Mouse (Mus musculus): Measurements from ENCODE around the gene Gal3st4. TPM values are rescaled to one million over a fixed set of nuclear protein-coding genes. Genes with fewer than 3 reads are reported as not detected.
A peak's percentile ranks its signal among the peaks of the same experiment; 100 is the strongest.

The Gal3st4 gene
- under 1 TPM in 2 of 4 experiments, not detected in 2; 0.17 to 0.38 TPM for total RNA-seq (2022)

DNA sequence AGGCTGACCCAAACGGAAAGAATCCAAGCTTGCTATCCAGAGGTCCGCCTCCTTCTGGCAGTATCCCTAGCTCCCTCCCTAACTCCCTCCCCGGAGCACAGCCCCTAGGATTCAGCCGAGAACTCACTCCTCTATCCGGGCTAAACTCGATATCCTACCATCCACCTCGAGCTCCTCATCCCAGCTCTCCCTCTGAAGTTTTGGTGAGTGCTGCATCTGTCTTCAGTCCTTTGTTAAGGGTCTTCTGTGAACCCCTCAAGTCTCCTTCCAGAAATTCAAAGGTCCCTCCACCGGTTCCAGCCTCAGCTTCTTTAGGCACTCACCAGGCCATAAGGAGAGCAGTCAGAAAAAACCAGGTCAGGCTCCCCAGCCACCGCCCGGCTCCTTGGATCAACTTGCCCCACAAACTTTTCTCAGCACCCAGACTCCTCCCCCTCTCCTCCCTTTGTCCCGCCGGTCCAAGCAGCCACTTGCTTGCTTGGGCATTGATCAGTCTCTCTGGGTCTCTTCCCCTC is at the start of gene Gal3st4:
Gal3st4 (minus strand) TSS at position 432 of the 515 bp plus-strand sequence.
- no peak for DNase-seq

DNA sequence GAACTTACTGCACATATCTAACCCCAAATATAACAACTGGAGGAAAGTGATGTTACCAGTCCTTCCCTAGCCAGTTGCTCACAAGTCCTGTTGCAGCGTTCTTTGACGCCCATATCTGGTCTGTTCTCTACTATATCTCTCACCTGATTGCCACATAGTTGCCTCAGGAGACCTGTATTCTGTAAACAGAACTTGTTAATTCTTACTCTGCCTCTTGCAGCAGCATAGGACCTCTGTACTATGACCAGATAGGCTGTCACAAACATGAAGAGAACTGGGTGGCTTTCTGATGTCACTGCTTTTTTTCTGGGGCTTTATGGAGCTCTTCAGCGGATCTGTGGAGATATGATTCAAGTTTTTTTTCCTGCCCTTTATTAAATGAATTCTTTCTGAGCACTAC is 40.2 kb upstream of the Gal3st4 start:
- no peak for DNase-seq

DNA sequence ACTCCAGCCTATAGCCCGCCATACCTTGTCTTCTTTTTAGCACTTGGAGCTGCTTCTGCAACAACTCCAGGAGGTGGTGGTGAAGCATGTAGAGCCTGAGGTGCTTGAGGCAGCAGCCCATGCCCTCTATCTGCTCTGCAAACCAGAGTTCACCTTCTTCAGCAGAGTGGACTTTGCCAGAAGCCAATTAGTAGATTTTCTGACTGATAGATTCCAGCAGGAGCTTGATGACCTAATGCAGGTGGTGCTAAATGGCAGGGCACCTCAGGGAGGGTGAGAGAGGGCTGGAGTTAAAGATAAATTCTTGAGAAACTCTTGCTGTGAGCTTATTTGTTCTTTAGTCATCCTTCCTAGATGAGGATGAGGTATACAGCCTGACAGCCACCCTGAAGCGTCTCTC is 27.0 kb upstream of the Gal3st4 start:
- DNase-seq, result no peak

DNA sequence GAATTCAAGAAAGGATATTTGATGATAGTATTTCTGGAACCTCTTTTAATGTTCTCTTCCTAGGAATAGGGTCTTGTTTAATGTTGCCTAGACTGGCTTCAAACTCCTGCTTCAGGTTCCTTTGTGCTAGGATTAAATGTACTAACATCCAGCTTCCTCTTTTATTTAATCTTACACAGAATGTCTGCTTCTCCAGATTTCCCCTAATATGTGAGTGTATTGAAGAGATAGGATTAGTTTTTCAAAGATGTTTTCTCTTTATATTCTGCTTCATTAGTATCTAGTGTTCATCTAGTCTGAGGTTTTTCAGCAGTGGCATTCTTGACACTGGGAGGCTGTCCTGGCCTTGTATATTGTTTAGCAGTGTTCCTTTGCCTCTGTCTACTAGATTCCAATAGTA is 21.5 kb upstream of the Gal3st4 start:
- DNase-seq, result no peak

DNA sequence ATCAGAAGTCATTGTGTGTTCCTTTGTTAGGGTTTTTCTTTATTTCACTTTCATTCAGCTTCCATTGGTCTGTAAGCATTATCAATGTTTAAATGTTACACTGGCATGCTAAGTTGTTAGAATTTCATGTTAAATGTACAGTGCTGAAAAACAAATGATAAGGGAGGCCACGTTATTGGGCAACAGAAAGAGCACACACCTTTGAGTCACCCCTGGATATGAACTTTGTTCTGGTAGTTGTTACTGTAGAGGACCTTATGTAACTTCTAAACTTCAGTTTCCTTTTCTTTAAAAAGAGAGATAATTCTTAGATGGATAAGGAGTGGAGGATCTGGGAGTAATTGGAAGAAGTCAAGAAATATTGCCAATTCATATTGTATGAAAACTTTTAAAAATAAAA is 19.0 kb upstream of the Gal3st4 start:
- DNase-seq, result no peak

DNA sequence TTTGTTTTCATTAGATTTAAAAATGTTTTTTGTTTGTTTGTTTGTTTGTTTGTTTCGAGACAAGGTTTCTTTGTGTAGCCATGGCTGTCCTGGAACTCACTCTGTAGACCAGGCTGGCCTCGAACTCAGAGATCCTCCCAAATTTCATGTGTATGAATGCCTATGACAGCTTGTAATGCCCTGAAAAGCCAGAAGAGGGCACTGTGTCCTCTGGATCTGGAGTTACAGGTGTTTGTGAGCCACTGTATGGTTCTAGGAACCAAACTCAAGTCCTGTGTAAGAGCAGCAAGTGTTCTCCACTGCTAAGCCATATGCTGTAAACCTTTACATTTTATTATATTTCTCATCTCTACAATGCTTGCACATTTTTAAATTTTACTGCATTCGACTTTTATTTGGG is 15.2 kb upstream of the Gal3st4 start:
- DNase-seq, result no peak

DNA sequence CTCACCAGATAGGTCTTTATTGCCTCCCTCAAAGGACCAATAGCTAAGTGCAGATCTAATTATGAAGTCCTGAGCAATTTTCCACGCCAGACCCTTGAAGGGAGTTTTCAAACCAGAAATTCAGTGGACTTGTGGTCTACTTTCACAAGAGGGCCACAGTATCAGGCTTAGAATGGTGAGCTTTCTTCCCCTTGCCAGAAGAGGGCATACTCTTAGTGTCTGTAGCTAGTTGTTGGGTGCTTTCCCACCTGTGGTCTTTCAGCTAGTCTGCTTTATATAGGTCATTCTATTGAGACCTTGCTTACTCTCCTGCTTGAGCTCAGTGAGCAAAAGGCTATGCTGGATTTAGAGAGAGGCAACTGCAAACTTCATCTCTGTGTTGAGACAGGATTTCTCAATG is 10.9 kb upstream of the Gal3st4 start:
- no peak for DNase-seq

DNA sequence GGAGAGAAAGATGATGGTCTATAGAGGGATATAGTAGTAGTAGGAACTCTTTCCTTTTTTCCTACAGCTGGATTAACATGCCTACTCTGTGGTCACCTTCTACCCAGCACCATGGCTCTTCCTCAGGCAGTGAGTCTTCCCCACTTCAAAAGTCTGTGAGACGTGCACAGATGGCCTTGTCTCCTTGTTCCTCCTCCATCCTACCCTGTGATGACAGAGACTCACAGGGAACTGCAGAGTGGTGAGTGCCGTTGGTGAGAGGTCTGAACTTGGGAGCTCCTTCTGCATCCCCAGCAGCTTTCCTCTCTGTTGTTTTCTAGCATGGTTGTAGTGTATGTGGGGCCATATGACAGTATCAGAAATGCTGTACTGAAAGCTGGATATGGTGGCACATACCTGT is 9.2 kb upstream of the Gal3st4 start:
- no peak for DNase-seq

DNA sequence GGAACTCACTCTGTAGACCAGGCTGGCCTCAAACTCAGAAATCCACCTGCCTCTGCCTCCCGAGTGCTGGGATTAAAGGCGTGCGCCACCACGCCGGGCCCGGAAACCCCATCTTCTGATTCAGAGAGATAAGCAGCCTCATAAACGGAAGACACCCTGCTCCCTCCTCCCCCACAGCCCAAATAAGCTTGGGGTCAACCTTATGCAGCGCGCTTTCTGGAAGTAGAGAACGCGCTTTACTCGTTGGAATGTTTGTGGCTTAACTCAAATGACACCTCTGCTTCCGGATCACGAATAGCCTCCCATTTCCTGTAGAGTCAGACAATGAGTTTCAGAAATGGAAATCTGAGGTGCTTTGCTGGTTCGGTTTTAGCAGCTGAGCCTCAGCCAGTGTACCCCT is 8.2 kb upstream of the Gal3st4 start:
- DNase-seq, result no peak

DNA sequence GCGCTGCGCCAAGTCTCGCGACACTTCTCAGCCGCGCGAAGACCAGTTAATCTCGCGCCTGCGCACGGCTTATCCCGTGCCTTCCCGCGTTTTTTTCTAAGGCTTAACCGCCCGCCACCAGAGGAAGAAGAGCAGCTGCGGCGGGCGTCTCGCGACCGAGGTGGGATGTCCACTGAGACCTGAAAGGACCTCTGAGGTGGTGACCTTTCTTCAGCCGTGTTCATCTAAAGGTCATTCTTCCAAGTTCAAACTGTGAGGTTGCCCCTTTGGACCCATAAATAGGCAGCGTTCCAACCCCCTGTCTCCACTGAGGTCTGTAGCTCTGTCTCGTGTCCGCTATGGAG is 7.8 kb upstream of the Gal3st4 start:
- no peak for DNase-seq

DNA sequence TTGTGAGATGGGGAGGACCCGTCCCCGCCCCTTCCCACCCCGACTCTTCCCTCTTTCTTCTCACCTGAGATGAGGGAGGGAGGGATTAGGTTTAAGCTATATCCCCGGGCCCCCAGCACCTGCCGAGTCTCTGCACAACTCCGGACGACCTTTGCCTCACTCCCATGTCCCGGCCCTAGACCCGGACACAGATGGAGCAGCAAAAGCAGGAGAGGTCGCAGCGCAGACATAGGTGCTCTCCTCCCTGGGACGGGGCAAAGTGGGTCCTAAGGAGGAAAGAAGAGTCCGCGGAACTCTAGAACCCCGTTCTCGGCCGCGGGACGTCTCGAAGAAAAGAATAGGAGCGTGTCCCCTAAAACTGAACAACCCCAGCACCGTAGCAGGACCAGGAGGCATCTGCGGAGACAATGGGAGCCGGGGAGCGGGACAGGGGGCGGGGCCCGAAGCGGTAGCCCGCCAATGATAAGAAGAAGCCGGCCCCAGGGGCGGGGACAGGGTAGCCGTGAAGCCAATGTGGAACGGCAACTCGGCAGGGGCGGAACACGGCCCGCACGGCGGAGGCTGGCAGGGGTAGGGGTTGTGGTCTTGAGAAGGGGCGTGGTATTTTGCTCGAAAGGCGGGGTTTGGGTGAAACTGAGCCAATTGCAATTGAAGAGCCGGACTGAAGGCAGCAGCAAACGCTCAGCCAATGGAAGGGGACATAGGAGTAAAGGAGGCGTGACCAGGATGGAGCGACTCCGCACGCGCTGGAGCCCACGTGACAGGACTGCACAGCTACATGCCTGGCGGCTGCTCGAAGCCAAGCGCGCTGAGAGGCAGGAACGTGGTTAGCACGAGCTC is 7.2 kb upstream of the Gal3st4 start, which contains the start of the genes Gm43720, Gpc2 and Stag3:
Gm43720 (minus strand) TSS at position 374 of the 840 bp plus-strand sequence.
Gpc2 (minus strand) TSS at position 421 of the 840 bp plus-strand sequence.
Stag3 (plus strand) TSS at position 656 of the 840 bp plus-strand sequence.
- peak; percentile 78 for DNase-seq

DNA sequence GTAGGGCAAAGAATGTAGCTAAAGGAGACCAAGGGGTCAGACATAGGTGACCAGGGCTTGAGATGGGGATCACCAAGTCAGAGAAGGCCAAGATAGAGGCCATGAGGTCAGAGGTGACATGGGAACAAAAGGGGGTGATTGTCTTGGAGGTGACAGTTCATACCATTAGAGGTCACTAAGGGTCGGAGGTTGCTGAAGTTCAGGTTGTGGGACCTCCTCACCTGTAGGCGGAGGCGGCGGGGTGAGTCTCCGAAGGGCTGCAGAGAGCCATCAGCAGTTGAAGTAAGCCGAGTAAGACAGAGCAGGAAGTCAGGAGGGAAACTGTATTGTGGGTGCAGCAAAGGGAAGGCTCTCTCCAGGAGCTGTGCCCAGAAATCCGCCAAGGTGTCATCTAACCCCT is 5.4 kb upstream of the Gal3st4 start:
- DNase-seq, result no peak

DNA sequence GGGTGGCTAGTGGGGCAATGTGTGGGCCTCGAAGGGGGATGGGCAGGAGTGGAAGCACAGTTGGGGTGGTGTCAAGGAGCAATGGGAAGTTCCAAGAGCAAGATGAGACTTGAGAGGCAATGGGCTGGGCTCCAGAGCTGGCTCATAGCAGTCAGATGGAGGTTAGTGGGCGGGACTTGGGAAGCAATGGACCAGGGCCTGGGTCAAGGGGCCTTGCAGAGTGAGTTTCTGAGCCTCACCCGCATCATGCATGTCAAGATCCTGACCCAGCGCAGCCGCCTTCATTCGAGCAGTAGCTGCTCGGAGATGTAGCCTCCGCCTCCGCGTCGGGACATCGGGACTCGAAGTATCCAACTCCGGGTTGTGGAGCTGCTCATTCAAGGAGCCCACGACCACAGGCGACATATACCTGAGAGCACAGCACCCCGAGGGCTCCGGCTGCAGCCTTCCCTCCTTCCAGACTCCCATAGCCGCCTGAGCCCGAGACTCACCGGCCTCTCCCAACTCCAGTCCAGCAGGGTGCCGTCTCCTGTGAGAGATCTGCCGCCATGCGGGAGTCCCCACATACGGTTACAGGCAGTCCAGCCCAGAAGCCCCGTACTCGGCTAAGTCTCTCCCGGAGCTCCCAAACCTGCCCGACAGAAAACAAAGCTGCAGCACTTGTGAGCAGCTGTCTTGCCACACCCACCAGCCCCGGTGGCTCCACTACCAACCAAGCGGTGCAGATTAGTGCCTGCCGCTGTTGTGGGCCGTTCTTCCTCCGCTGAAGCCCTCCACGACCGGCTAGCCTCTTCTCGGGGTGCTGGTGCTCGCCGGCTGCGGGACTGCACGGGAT is 2.8 kb upstream of the Gal3st4 start:
- no peak for DNase-seq

DNA sequence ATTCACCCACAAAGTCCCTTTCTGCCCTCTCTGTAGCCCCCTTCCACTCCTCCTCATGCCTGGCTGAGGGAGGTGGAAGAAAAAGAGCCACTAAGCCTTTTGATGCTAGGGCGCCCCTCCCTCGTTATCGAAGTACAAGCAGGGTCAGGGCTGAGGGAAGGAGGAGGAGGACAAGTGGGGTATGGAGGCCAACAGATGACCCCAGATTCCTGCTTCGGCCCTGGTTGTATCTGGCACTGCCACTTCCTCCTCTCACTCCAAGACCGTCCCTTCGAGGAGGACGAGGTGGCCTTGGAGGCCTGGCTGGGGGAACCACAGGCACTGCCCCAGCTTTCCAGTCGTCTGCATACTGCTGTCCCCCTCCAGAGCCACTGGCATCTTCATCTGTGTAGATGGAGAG is 1.5 kb upstream of the Gal3st4 start:
- DNase-seq, result no peak

DNA sequence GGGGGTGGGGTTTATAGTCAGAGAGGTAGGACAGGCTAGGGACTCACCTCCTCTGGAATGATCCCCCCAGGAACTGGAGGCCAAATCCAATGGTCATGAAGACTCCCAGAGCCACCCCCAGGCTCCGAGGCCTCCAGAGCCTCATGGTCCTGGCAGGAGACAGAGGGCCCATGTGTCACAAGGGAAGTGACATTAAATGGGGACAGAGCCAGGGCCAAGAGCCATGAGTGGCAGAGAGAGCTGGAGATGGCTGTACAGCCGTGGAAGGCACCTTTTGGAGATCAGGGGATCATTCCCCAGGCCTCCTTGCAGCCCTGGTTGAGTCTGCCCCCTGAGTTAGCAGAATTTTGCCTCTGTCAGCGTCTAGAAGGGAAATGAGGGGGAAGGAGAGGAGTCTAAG is 1.4 kb downstream of the Gal3st4 start:
- DNase-seq, result no peak

DNA sequence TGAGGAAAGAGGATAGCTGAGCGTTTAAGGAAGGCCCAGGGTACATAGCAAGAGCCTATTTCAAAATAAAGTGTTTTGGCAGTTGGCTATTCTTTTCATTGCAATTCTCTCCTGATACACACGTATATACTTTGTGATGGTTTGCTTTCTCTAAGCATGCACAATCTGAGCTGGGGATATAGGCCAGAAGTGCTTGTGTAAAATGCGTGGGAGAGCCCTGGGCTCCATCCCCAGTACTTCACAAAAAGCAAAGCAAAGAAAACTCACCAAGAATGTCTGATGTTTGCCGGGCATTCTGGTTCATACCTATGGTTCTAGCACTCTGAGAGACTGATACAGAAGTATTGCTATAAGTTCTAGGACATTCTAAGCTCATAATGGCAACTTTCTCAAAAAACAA is 3.7 kb downstream of the Gal3st4 start:
- DNase-seq, result no peak

DNA sequence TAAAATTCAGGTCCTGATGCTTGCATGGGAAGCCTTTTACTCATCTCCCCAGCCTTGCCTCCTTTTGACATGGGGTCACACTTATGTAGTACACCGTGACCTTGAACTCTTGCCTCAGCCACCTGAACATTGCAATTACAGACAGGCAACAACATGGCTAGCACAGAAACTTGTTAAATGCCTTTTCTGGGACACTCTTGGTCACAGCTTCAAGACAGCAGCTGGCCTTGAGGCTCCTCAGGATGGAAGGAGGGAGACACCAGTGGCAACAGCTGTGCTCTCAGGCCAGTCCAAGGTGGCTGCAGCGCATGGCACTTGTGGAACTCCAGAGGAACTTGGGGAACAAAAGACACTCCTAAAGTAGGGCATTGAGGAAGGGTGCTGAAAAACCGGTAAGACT is 5.5 kb downstream of the Gal3st4 start:
- DNase-seq, result no peak

DNA sequence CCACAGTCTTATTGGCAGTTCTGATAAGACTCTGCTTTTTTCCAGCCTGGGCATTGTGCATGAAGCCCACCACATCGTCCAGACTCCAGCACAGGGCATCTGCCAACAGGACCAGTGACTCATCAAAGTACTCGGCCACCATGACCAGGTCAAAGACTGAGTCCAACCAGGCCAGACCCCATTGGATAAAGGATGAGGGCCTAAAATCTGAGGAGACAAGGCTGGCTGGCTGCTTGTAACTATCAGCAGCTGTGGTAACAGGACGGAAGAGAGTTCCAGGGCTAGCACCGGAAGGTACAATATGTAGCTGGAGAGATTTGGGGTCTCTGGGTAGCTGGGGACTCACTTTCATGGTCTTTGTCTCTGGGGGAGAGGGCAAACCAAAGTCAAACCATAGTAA is 6.9 kb downstream of the Gal3st4 start:
- DNase-seq, result no peak

DNA sequence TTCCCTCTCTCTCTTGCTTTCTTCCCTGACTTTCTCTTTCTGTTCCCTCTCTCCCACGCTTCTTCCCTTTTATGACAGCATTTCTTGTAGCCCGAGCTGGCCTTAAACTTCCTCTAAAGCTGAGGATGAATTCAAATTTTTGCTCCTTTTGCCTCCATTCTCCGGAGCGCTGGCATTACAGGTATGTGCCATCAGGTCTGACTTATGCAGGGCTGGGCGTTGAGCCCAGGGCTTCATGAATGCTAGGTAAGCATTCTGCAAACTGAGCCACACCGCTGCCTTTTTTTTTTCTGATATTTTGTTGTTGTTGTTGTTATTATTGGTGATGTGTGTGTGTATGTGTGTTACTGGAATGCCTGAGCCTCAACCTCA is 8.4 kb downstream of the Gal3st4 start:
- no peak for DNase-seq

DNA sequence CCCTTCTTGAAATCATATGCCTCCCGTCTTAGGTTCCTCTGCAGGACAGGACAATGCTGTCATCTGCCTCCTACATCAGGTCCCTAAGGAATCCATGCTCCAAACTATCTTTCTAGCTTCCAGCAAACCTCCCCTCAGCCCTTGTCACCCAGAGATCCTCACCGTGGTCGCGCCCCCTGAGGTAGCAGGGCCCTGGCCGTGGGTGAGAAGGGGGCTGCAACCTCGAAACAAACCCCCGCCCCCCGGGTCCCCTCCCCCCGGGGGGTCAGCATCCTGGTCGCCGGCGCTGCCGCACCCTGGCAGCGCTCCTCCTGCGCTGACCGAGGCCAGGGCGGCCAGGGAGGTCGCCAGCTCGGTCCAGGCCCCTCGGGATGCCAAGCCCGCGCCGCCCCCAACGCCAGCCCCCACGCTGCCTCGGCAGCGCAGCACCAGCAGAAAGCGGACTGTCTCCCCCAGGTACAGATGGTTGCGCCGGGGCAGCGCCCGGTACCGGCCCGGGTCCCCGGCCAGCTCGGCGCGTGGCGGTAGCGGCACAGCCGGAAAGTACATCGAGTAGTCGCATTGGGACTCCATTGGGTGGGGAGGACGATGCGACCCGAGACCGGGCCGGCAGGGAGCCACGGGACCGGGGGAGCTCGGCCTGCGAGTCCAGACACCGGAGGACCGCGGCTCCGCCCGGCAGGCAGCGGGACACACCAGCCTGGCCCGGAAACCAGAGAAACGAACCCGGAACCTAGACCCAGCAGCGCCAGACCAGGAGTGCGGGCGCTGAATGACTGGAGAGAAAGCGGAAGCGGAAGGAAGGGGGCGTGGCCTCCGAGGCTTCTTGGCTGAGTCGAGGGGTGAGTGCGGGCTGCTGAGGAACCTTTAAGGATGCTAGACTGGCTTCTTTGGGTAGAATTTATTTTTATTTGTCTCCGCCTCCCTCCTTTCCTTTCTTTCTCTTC is 9.1 kb downstream of the Gal3st4 start, which contains the start of gene BC037034:
BC037034 (minus strand) TSS at position 774 of the 947 bp plus-strand sequence.
- peak; percentile 89 for DNase-seq

DNA sequence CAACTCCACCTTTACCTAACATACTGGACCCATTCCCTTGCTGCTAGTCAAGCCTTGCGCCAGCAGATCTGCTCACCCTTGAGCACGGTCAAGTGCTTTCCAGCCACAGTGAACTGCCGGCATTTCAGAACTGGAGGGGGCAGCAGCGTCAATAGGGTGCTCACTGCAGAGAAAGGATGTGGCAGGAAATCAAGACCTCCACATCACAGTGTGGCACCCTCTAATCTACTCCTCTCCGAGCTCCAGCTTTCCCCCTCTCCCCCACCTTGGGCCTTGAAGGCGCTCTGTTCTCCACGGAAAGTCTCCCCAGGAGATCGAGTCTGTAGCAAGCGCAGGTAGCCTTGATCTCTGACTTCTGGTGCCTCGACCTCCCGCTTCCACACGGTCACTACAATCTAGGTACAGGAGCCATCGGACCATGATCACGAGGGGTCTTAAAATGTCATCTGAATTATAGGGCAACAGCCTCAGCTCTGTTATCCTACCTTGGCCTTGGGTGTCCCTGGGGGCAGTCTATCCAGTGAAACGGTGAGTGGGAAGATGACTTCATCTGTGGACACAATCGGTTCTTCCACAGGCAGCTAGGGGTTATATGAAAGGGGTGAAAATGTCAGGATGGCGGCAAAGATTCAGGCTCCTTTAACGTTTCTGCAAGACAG is 9.9 kb downstream of the Gal3st4 start:
- DNase-seq, result no peak

DNA sequence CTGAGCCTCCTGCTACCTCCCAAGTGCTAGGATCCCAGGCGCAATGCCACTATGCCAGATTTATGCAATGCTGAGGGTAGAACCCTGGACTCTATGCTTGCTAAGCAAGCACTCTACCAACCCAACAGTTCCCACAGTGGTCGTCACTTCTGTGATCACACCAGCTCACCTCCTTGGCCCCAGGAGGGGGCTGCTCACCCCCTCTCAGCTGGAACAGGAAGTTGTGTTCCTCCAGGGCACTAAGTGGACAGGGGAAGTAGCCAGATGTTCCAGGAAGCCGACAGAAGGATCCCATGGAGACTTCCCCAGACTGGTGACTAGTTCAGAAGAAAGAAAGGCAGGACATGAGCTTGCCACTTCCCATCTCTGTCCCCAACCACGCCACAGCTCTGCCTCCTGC is 10.6 kb downstream of the Gal3st4 start:
- no peak for DNase-seq
